Mouse (Mus musculus): ENCODE results near the gene 4930415O20Rik.

DNA sequence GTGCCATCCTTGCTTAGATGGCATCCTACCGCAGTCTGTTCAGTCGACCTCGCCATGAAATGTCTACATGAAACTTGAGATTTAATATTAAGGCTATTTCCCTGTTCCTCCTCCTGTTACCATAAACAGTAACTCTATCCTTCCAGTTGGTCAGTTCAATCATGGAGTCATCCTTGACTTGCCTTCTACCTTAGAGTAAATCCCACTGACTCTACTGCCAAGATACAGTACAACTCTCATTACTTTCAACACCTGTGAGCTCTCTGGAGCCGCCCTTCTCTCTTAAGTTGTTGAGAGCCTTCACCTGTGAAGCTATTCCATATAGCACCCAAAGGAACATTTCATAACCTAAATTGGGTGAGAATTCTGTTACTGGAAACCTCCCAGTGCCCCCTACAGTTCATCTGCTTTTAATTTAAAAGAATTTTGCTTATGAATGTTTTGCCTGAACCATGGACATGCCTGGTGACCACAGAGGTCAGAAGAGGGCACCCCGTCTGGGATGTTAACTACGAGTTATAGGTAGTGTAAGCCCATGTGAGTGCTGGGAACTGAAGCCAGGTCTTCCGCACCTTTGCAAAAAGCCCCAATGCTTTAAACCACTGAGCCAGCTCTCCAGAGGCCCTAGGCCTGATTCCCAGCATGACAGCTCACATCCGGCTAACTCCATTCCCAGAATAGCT, 33.8 kb upstream of the 4930415O20Rik start:
- TF ChIP-seq CTCF (IDR thresholded peaks at IDR 0.05; ENCODE audit: low read depth, low read length) (no peak), POLR2A (IDR thresholded peaks at IDR 0.05; ENCODE audit: borderline replicate concordance, low read depth, low read length) (no peak)
